Mouse (Mus musculus) kidney, adult 2 months (tissue): ENCODE data around the gene Bmf. TPM values are rescaled to one million over a fixed set of nuclear protein-coding genes. Genes with fewer than 3 reads are reported as not detected.

ENCODE experiments used
- DNase-seq: peaks from one replicate; pipeline ENCODE4 v3.0.0; 2021
- H3K27ac ChIP-seq: fragments of 200-500 bp; 2 replicates; pipeline ENCODE4 v1.5.1; 2012; ENCODE audit warnings: low read depth, low read length, control low read depth, inconsistent platforms; ENCODE audit not compliant: insufficient read depth
- H3K27me3 ChIP-seq: fragments of 200-500 bp; replicated peaks from 2 replicates; pipeline ENCODE4 v1.6.1; 2012; ENCODE audit warnings: mild to moderate bottlenecking, moderate library complexity, low read length, inconsistent platforms; ENCODE audit not compliant: control insufficient read depth, insufficient read depth
- H3K36me3 ChIP-seq: fragments of 200-500 bp; 2 replicates; pipeline ENCODE4 v1.6.1; 2012; ENCODE audit warnings: mild to moderate bottlenecking, moderate library complexity, low read length, inconsistent platforms; ENCODE audit not compliant: control insufficient read depth, insufficient read depth
- H3K4me1 ChIP-seq: fragments of 200-500 bp; 2 replicates; pipeline ENCODE4 v1.6.1; 2011; ENCODE audit warnings: low read length; ENCODE audit not compliant: control insufficient read depth, insufficient read depth
- H3K4me3 ChIP-seq: fragments of 200-500 bp; 2 replicates; pipeline ENCODE4 v1.5.1; 2011; ENCODE audit warnings: mild to moderate bottlenecking, low read depth, low read length, control low read depth; ENCODE audit not compliant: insufficient read depth
- CTCF ChIP-seq: fragments of 200-500 bp; conservative IDR thresholded peaks from 2 replicates; pipeline ENCODE4 v1.5.1; 2011; ENCODE audit warnings: low read depth, mild to moderate bottlenecking, control low read depth, low read length, moderate library complexity, mixed read lengths; ENCODE audit not compliant: insufficient read depth, insufficient read length
- POLR2A ChIP-seq: fragments of 200-500 bp; IDR thresholded peaks from one replicate; pipeline ENCODE4 v1.6.1; 2011; ENCODE audit warnings: low read depth, low read length, control low read depth
- WGBS: fragments of 180-500 bp; shearing (Covaris S2); methylation state at CpG from one replicate; pipeline ENCODE4 v1.1.7; 2018; 5-methylcytosine and 5-hydroxymethylcytosine counted together
- polyA plus RNA-seq: library from polyadenylated mRNA; depleted of rRNA; stranded (reverse); fragments of >200 nt; gene quantifications from 2 replicates; pipeline ENCODE4 v1.2.3, GENCODE M21; 2012

The Bmf gene
- polyA plus RNA-seq, 1 experiment = 10.5 TPM

GRCm38 (mm10) chr2:118497890-118498289 lies 51.6 kb downstream of the Bmf start:
- no peak for TF ChIP-seq POLR2A
- TF ChIP-seq CTCF = no peak
- no peak for DNase-seq
- no peaks in the 10 kb centered on the region for H3K4me1 ChIP-seq
- WGBS = 91% methylated on average over 5 of the region's 5 CpGs
- no peaks in the 10 kb centered on the region for H3K36me3 ChIP-seq
- H3K27me3 ChIP-seq = no peaks in the 10 kb centered on the region
- no peak overlapping the region for H3K4me3 ChIP-seq
- H3K27ac ChIP-seq = no peak overlapping the region

GRCm38 (mm10) chr2:118495024-118495423 lies 54.5 kb downstream of the Bmf start:
- no peak for TF ChIP-seq POLR2A
- no peak for TF ChIP-seq CTCF
- no peak overlapping the region for H3K4me3 ChIP-seq
- no peak for DNase-seq
- H3K36me3 ChIP-seq = no peaks in the 10 kb centered on the region
- no peak overlapping the region for H3K27ac ChIP-seq
- WGBS = 87% methylated on average over 9 of the region's 9 CpGs
- H3K27me3 ChIP-seq = no peaks in the 10 kb centered on the region
- H3K4me1 ChIP-seq = peaks cover 6% of the 10 kb centered on the region; the same call in 1 of the 2 replicates

GRCm38 (mm10) chr2:118491741-118492395 lies 57.6 kb downstream of the Bmf start:
- H3K27ac ChIP-seq = peak overlapping the region; percentile 8; the same call in 1 of the 2 replicates
- peaks cover 9% of the 10 kb centered on the region; the same call in 1 of the 2 replicates for H3K4me1 ChIP-seq

GRCm38 (mm10) chr2:118491281-118491731 lies 58.2 kb downstream of the Bmf start:
- Histone ChIP-seq H3K4me3 (no peak overlapping the region), H3K4me1 (peaks cover 9% of the 10 kb centered on the region; the same call in 1 of the 2 replicates), H3K27me3 (no peaks in the 10 kb centered on the region), H3K27ac (peak overlapping the region; percentile 8), H3K36me3 (no peaks in the 10 kb centered on the region)
- DNase-seq = peak; percentile 72
- TF ChIP-seq CTCF (no peak), POLR2A (no peak)
- WGBS = 56% methylated on average over 5 of the region's 5 CpGs

More at GRCm38 (mm10) chr2:118491741-118492395, 57.6 kb downstream of the Bmf start:
- Histone ChIP-seq H3K36me3 (no peaks in the 10 kb centered on the region), H3K27me3 (no peaks in the 10 kb centered on the region), H3K4me3 (no peak overlapping the region)
- WGBS = 93% methylated on average over 4 of the region's 4 CpGs
- TF ChIP-seq POLR2A (no peak), CTCF (no peak)
- peak; percentile 58 for DNase-seq

GRCm38 (mm10) chr2:118490241-118491091 lies 59.0 kb downstream of the Bmf start:
- TF ChIP-seq CTCF (no peak), POLR2A (no peak)
- H3K27ac ChIP-seq = peak overlapping the region; percentile 26
- 24% methylated on average over 12 of the region's 12 CpGs for WGBS

GRCm38 (mm10) chr2:118487806-118488205 lies 61.7 kb downstream of the Bmf start:
- peak; percentile 46 for DNase-seq
- TF ChIP-seq CTCF (peak; percentile 51), POLR2A (no peak)
- H3K27me3 ChIP-seq = no peaks in the 10 kb centered on the region
- no peak overlapping the region for H3K27ac ChIP-seq
- H3K4me3 ChIP-seq = no peak overlapping the region
- WGBS = 83% methylated on average over 3 of the region's 3 CpGs
- peaks cover 9% of the 10 kb centered on the region; the same call in 1 of the 2 replicates for H3K4me1 ChIP-seq
- H3K36me3 ChIP-seq = no peaks in the 10 kb centered on the region

More at GRCm38 (mm10) chr2:118490241-118491091, 59.0 kb downstream of the Bmf start:
- Histone ChIP-seq H3K27me3 (no peaks in the 10 kb centered on the region), H3K4me1 (peaks cover 9% of the 10 kb centered on the region; the same call in 1 of the 2 replicates), H3K36me3 (no peaks in the 10 kb centered on the region), H3K4me3 (no peak overlapping the region)
- DNase-seq = peak; percentile 89
